Mouse (Mus musculus): Measurements from ENCODE around the gene Mief1. TPM values are rescaled to one million over a fixed set of nuclear protein-coding genes. Genes with fewer than 3 reads are reported as not detected.
A peak's percentile ranks its signal among the peaks of the same experiment; 100 is the strongest.

Mief1 gene
- polyA plus RNA-seq, 1 experiment: 24.3 TPM

- Histone ChIP-seq H3K4me3 (no peak overlapping the region), H3K4me2 (ENCODE audit: low read depth) (no peak overlapping the region), H3K36me3 (ENCODE audit: control insufficient read depth, insufficient read depth) (no peaks in the 10 kb centered on the region), H3ac (ENCODE audit: control insufficient read depth, insufficient read length) (no peak overlapping the region), H3K27me3 (ENCODE audit: control insufficient read depth, insufficient read depth, insufficient read length) (no peaks in the 10 kb centered on the region), H3K79me2 (ENCODE audit: control insufficient read depth, insufficient read depth) (no peaks in the 10 kb centered on the region)
- no peak for TF ChIP-seq MYOD1 (IDR thresholded peaks at IDR 0.05; ENCODE audit: control insufficient read depth in 1 of 3, insufficient read length in 2 of 3, low read depth in 2 of 3)
- no peak for TF ChIP-seq USF1 (IDR thresholded peaks at IDR 0.05; ENCODE audit: low read depth)
- TF ChIP-seq POLR2A (IDR thresholded peaks at IDR 0.05; ENCODE audit: insufficient read length, low read depth): no peak
- TF ChIP-seq SRF (IDR thresholded peaks at IDR 0.05; ENCODE audit: control insufficient read depth, insufficient read length, low read depth): no peak
- TF ChIP-seq REST (IDR thresholded peaks at IDR 0.05; ENCODE audit: insufficient read depth, insufficient read length): no peak
Observed at GRCm38 (mm10) chr15:80217476-80217875, 16.3 kb upstream of the Mief1 start.

GRCm38 (mm10) chr15:80219211-80219610 lies 14.6 kb upstream of the Mief1 start:
- H3ac ChIP-seq (ENCODE audit: control insufficient read depth, insufficient read length): no peak overlapping the region
- H3K36me3 ChIP-seq (ENCODE audit: control insufficient read depth, insufficient read depth): no peaks in the 10 kb centered on the region
- H3K4me3 ChIP-seq: peak overlapping the region; percentile 3
- peak overlapping the region; percentile 73 for H3K4me2 ChIP-seq (ENCODE audit: low read depth)
- TF ChIP-seq CEBPB (IDR thresholded peaks at IDR 0.05; ENCODE audit: insufficient read depth, poor library complexity, severe bottlenecking) (no peak), POLR2AphosphoS2 (IDR thresholded peaks at IDR 0.05; ENCODE audit: insufficient read length, low read depth) (peak; percentile 62), POLR2A (IDR thresholded peaks at IDR 0.05; ENCODE audit: insufficient read length, low read depth) (peak; percentile 50), TCF12 (IDR thresholded peaks at IDR 0.05; ENCODE audit: insufficient read depth, poor library complexity, severe bottlenecking) (no peak), MAX (IDR thresholded peaks at IDR 0.05; ENCODE audit: low read depth) (peak; percentile 26)
- H3K27me3 ChIP-seq (ENCODE audit: control insufficient read depth, insufficient read depth, insufficient read length): no peaks in the 10 kb centered on the region
- H3K79me2 ChIP-seq (ENCODE audit: control insufficient read depth, insufficient read depth): no peaks in the 10 kb centered on the region

- Histone ChIP-seq H3ac (ENCODE audit: control insufficient read depth, insufficient read length) (no peak overlapping the region), H3K36me3 (ENCODE audit: control insufficient read depth, insufficient read depth) (no peaks in the 10 kb centered on the region), H3K27me3 (ENCODE audit: control insufficient read depth, insufficient read depth, insufficient read length) (no peaks in the 10 kb centered on the region), H3K4me2 (ENCODE audit: low read depth) (peak overlapping the region; percentile 73), H3K4me3 (peak overlapping the region; percentile 3), H3K79me2 (ENCODE audit: control insufficient read depth, insufficient read depth) (no peaks in the 10 kb centered on the region)
- TF ChIP-seq USF1 (IDR thresholded peaks at IDR 0.05; ENCODE audit: low read depth) (peak; percentile 75), MAX (IDR thresholded peaks at IDR 0.05; ENCODE audit: low read depth) (no peak), CEBPB (IDR thresholded peaks at IDR 0.05; ENCODE audit: insufficient read depth, poor library complexity, severe bottlenecking) (0 out of 2 replicates have a peak, but pooled peaks have one; percentile 35)
Observed at GRCm38 (mm10) chr15:80219705-80220657, 13.8 kb upstream of the Mief1 start.

DNA sequence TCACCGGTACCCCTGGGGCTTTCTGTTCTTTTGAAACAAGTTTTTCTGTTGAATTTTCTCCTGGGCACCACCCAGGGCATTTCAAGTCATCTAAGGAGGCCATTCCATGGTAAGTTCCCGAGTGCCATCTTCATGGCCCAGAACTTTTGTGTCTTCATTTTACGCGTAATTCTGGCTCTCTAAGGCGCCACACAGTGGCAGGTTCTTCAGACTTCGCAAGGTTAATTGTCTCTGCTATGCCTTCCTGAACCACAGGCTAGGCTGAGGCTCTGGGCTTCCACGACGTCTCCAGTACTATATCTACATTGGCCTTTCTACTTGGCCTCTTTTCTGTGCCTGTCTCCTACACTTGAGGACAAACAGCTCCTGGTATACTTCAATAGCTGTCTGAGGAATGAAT lies 12.8 kb upstream of the Mief1 start:
- no peak overlapping the region for H3ac ChIP-seq (ENCODE audit: control insufficient read depth, insufficient read length)
- no peaks in the 10 kb centered on the region for H3K79me2 ChIP-seq (ENCODE audit: control insufficient read depth, insufficient read depth)
- TF ChIP-seq MYOD1 (IDR thresholded peaks at IDR 0.05; ENCODE audit: control insufficient read depth in 1 of 3, insufficient read length in 2 of 3, low read depth in 2 of 3) (no peak), MYOG (IDR thresholded peaks at IDR 0.05; ENCODE audit: control insufficient read depth in 1 of 3, insufficient read depth in 1 of 3, insufficient read length in 2 of 3, low read depth in 2 of 3) (no peak), MAX (IDR thresholded peaks at IDR 0.05; ENCODE audit: low read depth) (no peak), E2F4 (IDR thresholded peaks at IDR 0.05; ENCODE audit: insufficient read depth) (no peak), TCF3 (IDR thresholded peaks at IDR 0.05; ENCODE audit: insufficient read length, low read depth) (no peak), CEBPB (IDR thresholded peaks at IDR 0.05; ENCODE audit: insufficient read depth, poor library complexity, severe bottlenecking) (no peak), USF1 (IDR thresholded peaks at IDR 0.05; ENCODE audit: low read depth) (no peak), POLR2A (IDR thresholded peaks at IDR 0.05; ENCODE audit: insufficient read length, low read depth) (no peak), POLR2AphosphoS2 (IDR thresholded peaks at IDR 0.05; ENCODE audit: insufficient read length, low read depth) (no peak), REST (IDR thresholded peaks at IDR 0.05; ENCODE audit: insufficient read depth, insufficient read length) (no peak), TCF12 (IDR thresholded peaks at IDR 0.05; ENCODE audit: insufficient read depth, poor library complexity, severe bottlenecking) (no peak), SRF (IDR thresholded peaks at IDR 0.05; ENCODE audit: control insufficient read depth, insufficient read length, low read depth) (no peak)
- no peaks in the 10 kb centered on the region for H3K27me3 ChIP-seq (ENCODE audit: control insufficient read depth, insufficient read depth, insufficient read length)
- H3K4me2 ChIP-seq (ENCODE audit: low read depth): no peak overlapping the region
- H3K4me3 ChIP-seq: no peak overlapping the region
- H3K36me3 ChIP-seq (ENCODE audit: control insufficient read depth, insufficient read depth): no peaks in the 10 kb centered on the region

DNA sequence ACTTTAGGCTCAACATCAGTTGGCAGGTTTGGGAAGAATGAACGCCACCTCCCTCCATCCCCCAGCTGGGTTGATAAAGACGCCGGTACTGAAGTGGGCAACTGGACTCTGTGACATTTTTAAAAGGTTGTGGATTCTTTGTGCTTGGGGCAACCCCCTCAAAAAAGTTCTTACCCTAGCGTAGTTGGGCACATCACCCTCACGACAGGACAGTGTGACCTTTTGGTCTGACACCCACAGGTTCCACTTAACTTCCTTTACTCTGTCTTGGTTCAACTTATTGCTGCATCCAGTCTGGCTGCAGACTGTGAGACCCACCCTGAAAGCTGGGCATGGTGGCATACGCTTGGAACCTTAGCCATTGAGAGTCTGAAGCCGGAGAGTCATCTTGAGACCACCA lies 10.1 kb upstream of the Mief1 start:
- TF ChIP-seq MYOG (IDR thresholded peaks at IDR 0.05; ENCODE audit: control insufficient read depth in 1 of 3, insufficient read depth in 1 of 3, insufficient read length in 2 of 3, low read depth in 2 of 3) (no peak), POLR2A (IDR thresholded peaks at IDR 0.05; ENCODE audit: insufficient read length, low read depth) (no peak), POLR2AphosphoS2 (IDR thresholded peaks at IDR 0.05; ENCODE audit: insufficient read length, low read depth) (no peak), REST (IDR thresholded peaks at IDR 0.05; ENCODE audit: insufficient read depth, insufficient read length) (no peak), TCF12 (IDR thresholded peaks at IDR 0.05; ENCODE audit: insufficient read depth, poor library complexity, severe bottlenecking) (no peak), USF1 (IDR thresholded peaks at IDR 0.05; ENCODE audit: low read depth) (no peak), E2F4 (IDR thresholded peaks at IDR 0.05; ENCODE audit: insufficient read depth) (no peak), CEBPB (IDR thresholded peaks at IDR 0.05; ENCODE audit: insufficient read depth, poor library complexity, severe bottlenecking) (no peak), MAX (IDR thresholded peaks at IDR 0.05; ENCODE audit: low read depth) (no peak), MYOD1 (IDR thresholded peaks at IDR 0.05; ENCODE audit: control insufficient read depth in 1 of 3, insufficient read length in 2 of 3, low read depth in 2 of 3) (no peak), TCF3 (IDR thresholded peaks at IDR 0.05; ENCODE audit: insufficient read length, low read depth) (no peak), SRF (IDR thresholded peaks at IDR 0.05; ENCODE audit: control insufficient read depth, insufficient read length, low read depth) (no peak)
- Histone ChIP-seq H3ac (ENCODE audit: control insufficient read depth, insufficient read length) (no peak overlapping the region), H3K27me3 (ENCODE audit: control insufficient read depth, insufficient read depth, insufficient read length) (no peaks in the 10 kb centered on the region), H3K4me2 (ENCODE audit: low read depth) (no peak overlapping the region), H3K36me3 (ENCODE audit: control insufficient read depth, insufficient read depth) (no peaks in the 10 kb centered on the region), H3K79me2 (ENCODE audit: control insufficient read depth, insufficient read depth) (no peaks in the 10 kb centered on the region), H3K4me3 (no peak overlapping the region)

Data from myocyte (in vitro differentiated cells).